Mouse (Mus musculus) liver (tissue): Measurements from ENCODE around the gene Rbms1.

ENCODE experiments used
- DNase-seq: peaks from one replicate; pipeline ENCODE4 v3.0.0-alpha.2; 2020; ENCODE audit warnings: mixed read lengths

Gene Rbms1

GRCm38 (mm10) chr2:60705426-60705825 lies 257.6 kb downstream of the Rbms1 start:
- DNase-seq, result no peak

GRCm38 (mm10) chr2:60703315-60703714 lies 259.7 kb downstream of the Rbms1 start:
- no peak for DNase-seq

- DNase-seq, result no peak
Observed at GRCm38 (mm10) chr2:60700956-60701355, 262.0 kb downstream of the Rbms1 start.
